Mouse (Mus musculus) spleen, adult 2 months (tissue): ENCODE measurements around the gene Sp9.

Experiments
- CTCF ChIP-seq: fragments of 200-500 bp; IDR thresholded peaks from 2 replicates; pipeline ENCODE4 v1.5.1; 2011; ENCODE audit warnings: mild to moderate bottlenecking, inconsistent platforms; ENCODE audit not compliant: insufficient read depth, insufficient read length, insufficient replicate concordance; ENCODE audit errors: extremely low read depth
- POLR2A ChIP-seq: fragments of 200-500 bp; IDR thresholded peaks from 2 replicates; pipeline ENCODE4 v1.6.1; 2011; ENCODE audit warnings: low read depth, low read length, inconsistent platforms

GRCm38 (mm10) chr2:73275261-73276040, 3.7 kb downstream of the Sp9 start:
- no peak for TF ChIP-seq CTCF
- TF ChIP-seq POLR2A: no peak
